Mouse (Mus musculus): Measurements from ENCODE around the gene Amtn.
"Not testable (repeated sequence)": the region's sequence is repeated elsewhere in the genome, so short reads cannot be mapped to it uniquely, and the experiment has no call there.

DNA sequence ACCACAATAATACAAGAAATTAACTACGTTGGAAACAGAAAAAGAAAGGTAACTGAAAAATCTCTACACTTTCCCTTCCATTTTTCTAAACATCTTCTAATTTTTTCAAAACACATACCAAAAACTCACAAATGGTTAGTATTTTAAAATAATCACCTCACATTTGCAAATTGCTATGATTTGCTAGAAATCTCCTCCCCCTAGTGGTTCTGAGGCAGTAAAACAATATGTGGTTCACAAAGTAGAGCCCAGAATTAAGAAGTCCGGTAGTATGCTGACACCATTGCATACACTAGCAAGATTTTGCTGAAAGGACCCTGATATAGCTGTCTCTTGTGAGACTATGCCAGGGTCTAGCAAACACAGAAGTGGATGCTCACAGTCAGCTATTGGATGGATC lies 16.1 kb downstream of the Amtn start:
- TF ChIP-seq CTCF (conservative IDR thresholded peaks at IDR 0.05; ENCODE audit: insufficient read depth, insufficient read length, low read depth, low read length); POLR2A (IDR thresholded peaks at IDR 0.05; ENCODE audit: low read depth, low read length): not testable (repeated sequence)
